Mouse (Mus musculus) midbrain, embryonic 15.5 days (tissue): ENCODE measurements at regions not wholly inside any gene's neighbourhood (a gene's known extent, or its start where the extent isn't known, plus 50 kb on each side); places are given as distances from the start of the nearest gene placed in this dataset.
A peak's percentile ranks its signal among the peaks of the same experiment; 100 is the strongest.

Experiments
- ATAC-seq: fragments of 200-750 bp; cut with Nextera tagmentation; replicated peaks from 2 replicates; pipeline ENCODE4 v1.8.0; 2017; ENCODE audit warnings: moderate TSS enrichment
- H3K27ac ChIP-seq: fragments of 300-500 bp; sonication (generic); 2 replicates; pipeline ENCODE4 v1.5.1; 2015; ENCODE audit warnings: mild to moderate bottlenecking, inconsistent platforms
- H3K27me3 ChIP-seq: fragments of 300-500 bp; sonication (generic); replicated peaks from 2 replicates; pipeline ENCODE4 v1.6.1; 2015; ENCODE audit warnings: inconsistent platforms
- H3K36me3 ChIP-seq: fragments of 300-500 bp; sonication (generic); replicated peaks from 2 replicates; pipeline ENCODE4 v1.6.1; 2015; ENCODE audit warnings: inconsistent platforms
- H3K4me1 ChIP-seq: fragments of 300-500 bp; sonication (generic); 2 replicates; pipeline ENCODE4 v1.6.1; 2015; ENCODE audit warnings: inconsistent platforms
- H3K4me2 ChIP-seq: fragments of 300-500 bp; sonication (generic); 2 replicates; pipeline ENCODE4 v1.6.1; 2015; ENCODE audit warnings: inconsistent platforms, mild to moderate bottlenecking, moderate library complexity
- H3K4me3 ChIP-seq: fragments of 300-500 bp; sonication (generic); 2 replicates; pipeline ENCODE4 v1.5.1; 2015; ENCODE audit warnings: mild to moderate bottlenecking, inconsistent platforms
- H3K9ac ChIP-seq: fragments of 300-500 bp; sonication (generic); 2 replicates; pipeline ENCODE4 v1.6.1; 2015; ENCODE audit warnings: mild to moderate bottlenecking, inconsistent platforms
- H3K9me3 ChIP-seq: fragments of 300-500 bp; sonication (generic); 2 replicates; pipeline ENCODE4 v1.6.1; 2016; ENCODE audit warnings: inconsistent platforms
- WGBS: fragments of 180-500 bp; shearing (Covaris S2); methylation state at CpG from one replicate; pipeline ENCODE4 v1.1.7; 2015; ENCODE audit warnings: mixed read lengths; 5-methylcytosine and 5-hydroxymethylcytosine counted together

DNA sequence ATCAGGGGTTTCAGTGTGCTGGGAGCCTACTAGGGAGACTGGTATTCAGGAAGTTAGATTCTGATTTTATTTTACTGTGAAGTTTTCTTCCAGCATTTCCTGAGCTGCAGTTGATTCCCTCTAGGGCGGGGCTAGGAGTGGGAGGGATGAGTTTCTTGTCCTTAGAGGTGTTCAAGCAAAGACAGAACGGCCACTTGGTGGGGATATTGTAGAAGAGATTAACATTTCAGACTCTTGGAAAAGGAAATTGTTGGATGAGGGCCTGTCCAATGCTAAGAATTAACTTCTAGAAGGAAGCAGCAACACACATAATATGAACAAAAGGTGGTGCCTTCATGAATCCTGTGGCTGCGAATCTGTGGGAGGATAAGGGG, 230.1 kb upstream of the Chd6 start:
- H3K9ac ChIP-seq = no peak overlapping the region
- no peaks in the 10 kb centered on the region for H3K9me3 ChIP-seq
- no peak overlapping the region for H3K4me3 ChIP-seq
- no peaks in the 10 kb centered on the region for H3K36me3 ChIP-seq
- H3K27me3 ChIP-seq = 0 out of 2 replicates have a peak, but pooled peaks cover 11% of the 10 kb centered on the region
- ATAC-seq = peak; percentile 37
- H3K27ac ChIP-seq = peak overlapping the region; percentile 73
- peak overlapping the region; percentile 24; the same call in 1 of the 2 replicates for H3K4me2 ChIP-seq
- WGBS = 7% methylated on average over 3 of the region's 3 CpGs
- peaks cover 34% of the 10 kb centered on the region for H3K4me1 ChIP-seq

GRCm38 (mm10) chr2:161332653-161333052, 223.8 kb upstream of the Chd6 start:
- 34% methylated on average over 2 of the region's 2 CpGs for WGBS
- no peak overlapping the region for H3K27ac ChIP-seq

GRCm38 (mm10) chr2:161331850-161332365, 223.0 kb upstream of the Chd6 start:
- Histone ChIP-seq H3K4me1 (no peaks in the 10 kb centered on the region), H3K27me3 (0 out of 2 replicates have a peak, but pooled peaks cover 3% of the 10 kb centered on the region), H3K27ac (no peak overlapping the region), H3K9me3 (no peaks in the 10 kb centered on the region), H3K9ac (no peak overlapping the region), H3K36me3 (no peaks in the 10 kb centered on the region), H3K4me2 (no peak overlapping the region), H3K4me3 (no peak overlapping the region)
- 81% methylated on average over 10 of the region's 10 CpGs for WGBS
- ATAC-seq = no peak

More at GRCm38 (mm10) chr2:161332653-161333052, 223.8 kb upstream of the Chd6 start:
- Histone ChIP-seq H3K9ac (no peak overlapping the region), H3K9me3 (no peaks in the 10 kb centered on the region), H3K4me3 (no peak overlapping the region), H3K4me1 (no peaks in the 10 kb centered on the region), H3K36me3 (no peaks in the 10 kb centered on the region), H3K4me2 (no peak overlapping the region), H3K27me3 (0 out of 2 replicates have a peak, but pooled peaks cover 3% of the 10 kb centered on the region)
- ATAC-seq = no peak

DNA sequence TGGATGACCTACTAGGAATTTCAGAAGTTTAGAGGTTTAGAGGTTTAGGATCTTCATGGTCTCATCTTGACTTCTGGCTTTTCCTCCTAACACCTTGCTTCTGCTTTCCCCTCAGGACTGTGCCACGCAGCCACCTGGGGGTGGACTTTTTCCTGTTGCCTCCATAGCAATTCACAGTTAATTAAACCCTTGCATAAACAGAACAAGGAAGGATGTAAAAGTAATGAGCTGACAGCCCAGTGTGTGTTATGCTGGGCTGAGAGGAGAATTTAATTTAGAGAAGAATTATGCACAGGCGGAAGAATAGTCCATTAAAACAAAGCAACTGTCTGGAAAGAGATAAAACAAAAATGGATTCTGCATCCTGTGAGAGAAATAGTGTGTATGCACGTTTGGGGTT, 193.9 kb upstream of the Chd6 start:
- Histone ChIP-seq H3K36me3 (no peaks in the 10 kb centered on the region), H3K27me3 (no peaks in the 10 kb centered on the region), H3K4me3 (no peak overlapping the region), H3K4me1 (no peaks in the 10 kb centered on the region), H3K9ac (no peak overlapping the region), H3K9me3 (no peaks in the 10 kb centered on the region), H3K27ac (no peak overlapping the region), H3K4me2 (no peak overlapping the region)
- ATAC-seq = no peak
- WGBS = 59% methylated on average over 3 of the region's 3 CpGs

- Histone ChIP-seq H3K4me1 (peaks cover 11% of the 10 kb centered on the region), H3K9ac (no peak overlapping the region), H3K27me3 (no peaks in the 10 kb centered on the region), H3K4me3 (no peak overlapping the region), H3K9me3 (no peaks in the 10 kb centered on the region), H3K4me2 (no peak overlapping the region), H3K27ac (no peak overlapping the region), H3K36me3 (no peaks in the 10 kb centered on the region)
- no peak for ATAC-seq
- 61% methylated on average over 9 of the region's 9 CpGs for WGBS
These were observed 160.1 kb upstream of the Chd6 start for GRCm38 (mm10) chr2:161268861-161269413.

GRCm38 (mm10) chr2:161266476-161266875, 157.6 kb upstream of the Chd6 start:
- Histone ChIP-seq H3K27ac (no peak overlapping the region), H3K4me3 (no peak overlapping the region), H3K27me3 (no peaks in the 10 kb centered on the region), H3K36me3 (no peaks in the 10 kb centered on the region), H3K4me1 (peaks cover 11% of the 10 kb centered on the region), H3K9ac (no peak overlapping the region), H3K4me2 (no peak overlapping the region), H3K9me3 (no peaks in the 10 kb centered on the region)
- 18% methylated on average over 5 of the region's 5 CpGs for WGBS
- no peak for ATAC-seq

DNA sequence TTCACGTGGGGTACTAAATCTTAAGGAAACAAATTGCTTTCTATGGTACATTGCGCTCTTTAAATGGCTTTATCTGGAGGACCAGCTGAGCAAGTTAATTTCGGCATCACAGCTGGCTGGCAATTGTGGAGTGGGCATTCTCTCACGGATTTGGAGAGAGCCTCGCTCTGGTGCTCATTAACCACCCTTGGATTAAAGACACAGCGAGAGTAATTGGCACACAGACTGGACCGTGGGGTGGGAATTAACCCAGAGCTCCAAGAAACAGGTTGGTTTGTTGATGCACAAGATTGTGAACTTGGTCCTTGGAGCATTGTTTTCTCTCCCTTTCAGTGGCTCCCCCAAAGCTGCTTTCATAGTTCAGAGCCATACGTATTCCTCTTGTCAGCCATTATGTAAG, 156.3 kb upstream of the Chd6 start:
- Histone ChIP-seq H3K4me1 (peaks cover 11% of the 10 kb centered on the region), H3K9me3 (no peaks in the 10 kb centered on the region), H3K27ac (no peak overlapping the region), H3K4me2 (no peak overlapping the region), H3K27me3 (no peaks in the 10 kb centered on the region), H3K9ac (no peak overlapping the region), H3K36me3 (no peaks in the 10 kb centered on the region), H3K4me3 (no peak overlapping the region)
- ATAC-seq = no peak
- 24% methylated on average over 8 of the region's 8 CpGs for WGBS

DNA sequence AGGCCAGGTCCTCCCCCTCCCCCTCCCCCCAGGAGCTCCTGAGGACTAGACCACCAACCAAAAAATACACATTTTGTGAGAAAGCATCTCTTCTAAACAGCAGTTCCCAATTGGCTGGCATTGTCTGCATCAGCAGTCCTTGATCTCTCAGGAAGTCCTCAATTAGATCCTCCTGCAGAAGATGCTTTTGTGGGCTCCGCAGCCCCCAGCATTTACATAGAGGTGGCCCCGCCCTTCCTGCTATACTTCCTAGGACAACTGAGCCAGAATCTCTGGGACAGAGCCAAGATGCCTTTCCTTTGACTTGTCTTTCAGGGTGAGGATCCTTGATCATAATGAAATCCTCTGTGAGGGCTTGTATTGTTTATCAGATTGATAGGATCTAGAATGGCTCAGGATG, 143.9 kb upstream of the Chd6 start:
- 78% methylated on average over 2 of the region's 2 CpGs for WGBS
- Histone ChIP-seq H3K4me1 (0 out of 2 replicates have a peak, but pooled peaks cover under 1% of the 10 kb centered on the region), H3K27ac (no peak overlapping the region), H3K27me3 (no peaks in the 10 kb centered on the region), H3K36me3 (no peaks in the 10 kb centered on the region), H3K9me3 (no peaks in the 10 kb centered on the region), H3K4me3 (no peak overlapping the region), H3K9ac (no peak overlapping the region), H3K4me2 (no peak overlapping the region)
- ATAC-seq = no peak

- Histone ChIP-seq H3K4me1 (no peaks in the 10 kb centered on the region), H3K9ac (no peak overlapping the region), H3K27me3 (no peaks in the 10 kb centered on the region), H3K4me2 (no peak overlapping the region), H3K9me3 (no peaks in the 10 kb centered on the region), H3K36me3 (no peaks in the 10 kb centered on the region), H3K27ac (no peak overlapping the region), H3K4me3 (no peak overlapping the region)
- ATAC-seq = no peak
- 86% methylated on average over 6 of the region's 6 CpGs for WGBS
These were observed 132.8 kb upstream of the Chd6 start for GRCm38 (mm10) chr2:161241665-161242064.

DNA sequence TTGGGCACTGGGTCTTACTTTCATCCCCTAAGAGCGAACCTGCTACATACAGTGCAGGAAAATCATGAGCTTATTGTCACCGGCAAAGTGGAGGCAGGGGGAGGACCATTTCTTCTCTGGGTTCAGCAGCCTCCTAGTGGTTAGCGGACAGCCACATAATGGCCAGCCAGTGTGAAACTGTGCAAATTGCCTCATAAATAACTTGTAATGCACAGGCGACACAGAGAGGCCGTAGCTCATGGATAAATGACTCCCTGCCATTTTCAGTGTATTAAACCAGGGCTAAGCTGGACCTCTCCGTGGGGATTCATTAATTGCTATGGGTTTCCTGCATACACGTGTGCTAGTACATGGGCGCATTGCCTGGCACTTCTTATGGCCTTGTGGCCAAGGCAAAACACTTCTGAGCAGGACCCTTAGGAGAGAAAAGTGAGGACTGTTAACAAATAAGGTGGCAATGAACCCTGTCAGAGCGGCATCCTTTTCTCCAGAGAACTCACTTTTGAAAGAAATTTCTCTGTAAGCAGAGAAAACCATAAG, 128.5 kb upstream of the Chd6 start:
- H3K4me1 ChIP-seq = no peaks in the 10 kb centered on the region
- H3K9me3 ChIP-seq = no peaks in the 10 kb centered on the region
- no peak overlapping the region for H3K9ac ChIP-seq
- H3K27me3 ChIP-seq = no peaks in the 10 kb centered on the region
- H3K4me2 ChIP-seq = no peak overlapping the region
- no peak overlapping the region for H3K27ac ChIP-seq
- H3K4me3 ChIP-seq = no peak overlapping the region
- no peaks in the 10 kb centered on the region for H3K36me3 ChIP-seq
- 55% methylated on average over 9 of the region's 9 CpGs for WGBS
- no peak for ATAC-seq

DNA sequence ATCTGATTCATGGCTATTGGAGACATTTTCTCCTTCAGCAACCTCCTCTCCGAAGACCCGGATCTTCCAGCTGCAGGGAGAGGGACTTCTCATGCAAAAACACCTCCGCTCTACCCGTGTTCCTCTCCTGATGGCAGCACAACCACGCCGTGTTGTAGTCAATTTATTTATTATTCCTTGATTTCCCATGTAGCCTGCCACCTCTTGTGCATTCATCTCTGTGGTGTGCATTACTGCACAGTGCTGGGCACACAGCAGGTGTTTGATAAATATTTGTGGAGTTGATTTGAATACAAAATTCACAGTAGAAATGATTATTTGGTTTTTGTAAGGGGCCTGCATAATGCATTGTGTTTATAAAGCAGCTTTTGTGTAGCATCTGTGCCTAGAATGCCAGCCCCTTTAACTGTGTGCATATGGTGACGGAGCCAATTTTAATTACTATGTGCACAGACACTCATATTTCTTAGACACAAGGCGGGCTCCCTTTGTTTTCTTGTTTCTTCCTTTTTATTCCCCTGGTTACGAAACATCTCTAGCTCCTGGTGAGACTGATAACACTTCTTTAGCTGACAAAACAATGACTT, 124.4 kb upstream of the Chd6 start:
- H3K9ac ChIP-seq = no peak overlapping the region
- ATAC-seq = no peak
- H3K27me3 ChIP-seq = no peaks in the 10 kb centered on the region
- no peaks in the 10 kb centered on the region for H3K36me3 ChIP-seq
- H3K4me3 ChIP-seq = no peak overlapping the region
- H3K27ac ChIP-seq = no peak overlapping the region
- H3K9me3 ChIP-seq = no peaks in the 10 kb centered on the region
- WGBS = 79% methylated on average over 9 of the region's 9 CpGs
- H3K4me2 ChIP-seq = no peak overlapping the region
- no peaks in the 10 kb centered on the region for H3K4me1 ChIP-seq

DNA sequence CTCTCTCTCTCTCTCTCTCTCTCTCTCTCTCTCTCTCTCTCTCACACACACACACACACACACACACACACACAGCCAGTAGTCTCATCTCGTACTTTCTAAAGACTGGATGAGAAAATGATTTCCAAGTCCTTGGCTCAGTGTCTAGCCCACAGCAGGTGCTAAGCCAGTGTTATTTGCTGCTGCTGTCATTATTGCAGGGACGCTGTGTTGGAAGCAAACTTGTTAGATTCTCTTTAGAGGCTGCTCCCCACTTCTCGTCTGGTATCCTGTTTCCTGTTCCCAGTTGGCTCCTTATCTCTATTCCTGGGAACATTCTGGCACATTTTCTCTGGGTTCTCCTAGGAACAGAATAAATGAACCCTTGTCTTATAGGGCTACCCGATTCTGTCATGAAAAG, 122.5 kb upstream of the Chd6 start:
- Histone ChIP-seq H3K9me3 (no peaks in the 10 kb centered on the region), H3K4me1 (no peaks in the 10 kb centered on the region), H3K27me3 (no peaks in the 10 kb centered on the region), H3K4me2 (no peak overlapping the region), H3K9ac (no peak overlapping the region), H3K36me3 (no peaks in the 10 kb centered on the region), H3K27ac (no peak overlapping the region), H3K4me3 (no peak overlapping the region)
- no peak for ATAC-seq
- 51% methylated on average over 4 of the region's 4 CpGs for WGBS

DNA sequence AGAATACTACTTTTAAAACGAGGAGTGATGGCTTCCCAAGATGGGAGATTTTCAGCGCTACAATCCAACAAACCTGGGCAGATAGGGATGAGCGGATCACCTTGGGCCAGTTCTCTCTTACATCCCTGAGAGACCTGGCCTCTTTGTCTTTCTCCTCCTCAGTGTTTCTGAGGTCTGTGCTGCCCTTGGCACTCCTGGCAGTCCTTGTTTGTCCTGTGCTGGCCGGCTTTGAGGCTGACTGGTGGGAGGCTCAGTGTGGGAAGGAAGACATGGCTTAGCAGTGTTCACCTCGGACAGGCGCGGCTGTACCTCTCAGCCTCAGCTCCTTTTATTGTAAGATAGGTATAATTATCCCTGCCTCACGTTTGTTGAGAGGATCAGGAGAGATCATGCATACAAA, 106.9 kb upstream of the Chd6 start:
- Histone ChIP-seq H3K9ac (no peak overlapping the region), H3K4me3 (no peak overlapping the region), H3K27ac (no peak overlapping the region), H3K4me1 (peaks cover 4% of the 10 kb centered on the region; the same call in 1 of the 2 replicates), H3K27me3 (no peaks in the 10 kb centered on the region), H3K9me3 (no peaks in the 10 kb centered on the region), H3K36me3 (no peaks in the 10 kb centered on the region), H3K4me2 (no peak overlapping the region)
- 62% methylated on average over 8 of the region's 8 CpGs for WGBS
- ATAC-seq = no peak
